Mouse (Mus musculus): ENCODE data around the gene Il3. TPM values are rescaled to one million over a fixed set of nuclear protein-coding genes. Genes with fewer than 3 reads are reported as not detected.

Il3 gene
- not detected in 2 replicates for polyA plus RNA-seq (2015; fragmentation: Nextera tagmentation; extraction: Ambion mirVana)

- Histone ChIP-seq H3K9ac (ENCODE audit: low read depth, low read length) (no peak within 1 kb of the TSS), H3K9me3 (ENCODE audit: control insufficient read depth) (no peaks in the 10 kb centered on the region), H3K4me1 (replicated peaks; ENCODE audit: control insufficient read depth, insufficient read depth, low read length) (no peaks in the 10 kb centered on the region), H3K27ac (ENCODE audit: low read depth, low read length) (no peak within 1 kb of the TSS), H3K27me3 (replicated peaks; ENCODE audit: control insufficient read depth, insufficient read depth, low read length) (no peaks in the 10 kb centered on the region), H3K36me3 (ENCODE audit: control insufficient read depth, insufficient read depth) (no peaks in the 10 kb centered on the region), H3K4me2 (replicated peaks; ENCODE audit: low read depth) (no peak within 1 kb of the TSS), H3K4me3 (ENCODE audit: low read depth, low read length) (no peak within 1 kb of the TSS)
- no peak for ATAC-seq
- 75% methylated on average over 6 of the region's 6 CpGs for WGBS
- TF ChIP-seq CTCF (IDR thresholded peaks at IDR 0.05; ENCODE audit: low read depth), result no peak
Measured at GRCm38 (mm10) chr11:54267177-54267576, at the start of gene Il3. Il3 (minus strand) TSS chr11:54267277.

- H3K9me3 ChIP-seq (ENCODE audit: control insufficient read depth), result no peaks in the 10 kb centered on the region
- TF ChIP-seq CTCF (IDR thresholded peaks at IDR 0.05; ENCODE audit: low read depth), result no peak
- H3K27ac ChIP-seq (ENCODE audit: low read depth, low read length), result no peak overlapping the region
- no peaks in the 10 kb centered on the region for H3K4me1 ChIP-seq (replicated peaks; ENCODE audit: control insufficient read depth, insufficient read depth, low read length)
- ATAC-seq, result no peak
- no peak overlapping the region for H3K9ac ChIP-seq (ENCODE audit: low read depth, low read length)
- H3K36me3 ChIP-seq (ENCODE audit: control insufficient read depth, insufficient read depth), result no peaks in the 10 kb centered on the region
- no peaks in the 10 kb centered on the region for H3K27me3 ChIP-seq (replicated peaks; ENCODE audit: control insufficient read depth, insufficient read depth, low read length)
- WGBS, result 87% methylated on average over 5 of the region's 5 CpGs
- no peak overlapping the region for H3K4me2 ChIP-seq (replicated peaks; ENCODE audit: low read depth)
- no peak overlapping the region for H3K4me3 ChIP-seq (ENCODE audit: low read depth, low read length)
Measured at GRCm38 (mm10) chr11:54315336-54315735, 48.3 kb upstream of the Il3 start.

- H3K36me3 ChIP-seq (ENCODE audit: control insufficient read depth, insufficient read depth), result no peaks in the 10 kb centered on the region
- 19% methylated on average over 3 of the region's 3 CpGs for WGBS
- H3K4me3 ChIP-seq (ENCODE audit: low read depth, low read length), result no peak overlapping the region
- TF ChIP-seq CTCF (IDR thresholded peaks at IDR 0.05; ENCODE audit: low read depth), result no peak
- no peaks in the 10 kb centered on the region for H3K4me1 ChIP-seq (replicated peaks; ENCODE audit: control insufficient read depth, insufficient read depth, low read length)
- no peaks in the 10 kb centered on the region for H3K9me3 ChIP-seq (ENCODE audit: control insufficient read depth)
- H3K27ac ChIP-seq (ENCODE audit: low read depth, low read length), result no peak overlapping the region
- no peak overlapping the region for H3K4me2 ChIP-seq (replicated peaks; ENCODE audit: low read depth)
- no peaks in the 10 kb centered on the region for H3K27me3 ChIP-seq (replicated peaks; ENCODE audit: control insufficient read depth, insufficient read depth, low read length)
- H3K9ac ChIP-seq (ENCODE audit: low read depth, low read length), result no peak overlapping the region
- ATAC-seq, result no peak
Measured at GRCm38 (mm10) chr11:54314740-54315139, 47.7 kb upstream of the Il3 start.

- Histone ChIP-seq H3K4me3 (ENCODE audit: low read depth, low read length) (no peak overlapping the region), H3K27me3 (replicated peaks; ENCODE audit: control insufficient read depth, insufficient read depth, low read length) (no peaks in the 10 kb centered on the region), H3K9ac (ENCODE audit: low read depth, low read length) (no peak overlapping the region), H3K4me2 (replicated peaks; ENCODE audit: low read depth) (no peak overlapping the region), H3K27ac (ENCODE audit: low read depth, low read length) (no peak overlapping the region), H3K4me1 (replicated peaks; ENCODE audit: control insufficient read depth, insufficient read depth, low read length) (no peaks in the 10 kb centered on the region), H3K36me3 (ENCODE audit: control insufficient read depth, insufficient read depth) (no peaks in the 10 kb centered on the region), H3K9me3 (ENCODE audit: control insufficient read depth) (no peaks in the 10 kb centered on the region)
- ATAC-seq, result no peak
- WGBS, result 68% methylated on average over 7 of the region's 7 CpGs
- TF ChIP-seq CTCF (IDR thresholded peaks at IDR 0.05; ENCODE audit: low read depth), result no peak
Measured at GRCm38 (mm10) chr11:54313391-54314360, 46.6 kb upstream of the Il3 start.

GRCm38 (mm10) chr11:54312603-54313002, 45.5 kb upstream of the Il3 start:
- no peak for ATAC-seq
- 10% methylated on average over 1 of the region's 1 CpGs for WGBS
- Histone ChIP-seq H3K9me3 (ENCODE audit: control insufficient read depth) (no peaks in the 10 kb centered on the region), H3K4me3 (ENCODE audit: low read depth, low read length) (no peak overlapping the region), H3K27me3 (replicated peaks; ENCODE audit: control insufficient read depth, insufficient read depth, low read length) (no peaks in the 10 kb centered on the region), H3K9ac (ENCODE audit: low read depth, low read length) (no peak overlapping the region), H3K36me3 (ENCODE audit: control insufficient read depth, insufficient read depth) (no peaks in the 10 kb centered on the region), H3K27ac (ENCODE audit: low read depth, low read length) (no peak overlapping the region), H3K4me2 (replicated peaks; ENCODE audit: low read depth) (no peak overlapping the region), H3K4me1 (replicated peaks; ENCODE audit: control insufficient read depth, insufficient read depth, low read length) (no peaks in the 10 kb centered on the region)
- TF ChIP-seq CTCF (IDR thresholded peaks at IDR 0.05; ENCODE audit: low read depth), result no peak

GRCm38 (mm10) chr11:54312021-54312420, 44.9 kb upstream of the Il3 start:
- WGBS, result 35% methylated on average over 5 of the region's 5 CpGs
- TF ChIP-seq CTCF (IDR thresholded peaks at IDR 0.05; ENCODE audit: low read depth), result no peak

More at GRCm38 (mm10) chr11:54312021-54312420, 44.9 kb upstream of the Il3 start:
- Histone ChIP-seq H3K4me1 (replicated peaks; ENCODE audit: control insufficient read depth, insufficient read depth, low read length) (no peaks in the 10 kb centered on the region), H3K36me3 (ENCODE audit: control insufficient read depth, insufficient read depth) (no peaks in the 10 kb centered on the region), H3K9ac (ENCODE audit: low read depth, low read length) (no peak overlapping the region), H3K27me3 (replicated peaks; ENCODE audit: control insufficient read depth, insufficient read depth, low read length) (no peaks in the 10 kb centered on the region), H3K4me2 (replicated peaks; ENCODE audit: low read depth) (no peak overlapping the region), H3K27ac (ENCODE audit: low read depth, low read length) (no peak overlapping the region), H3K4me3 (ENCODE audit: low read depth, low read length) (no peak overlapping the region), H3K9me3 (ENCODE audit: control insufficient read depth) (no peaks in the 10 kb centered on the region)
- no peak for ATAC-seq
